Mouse (Mus musculus) forebrain, embryonic 16.5 days (tissue): ENCODE results near the gene Fibin. TPM values are rescaled to one million over a fixed set of nuclear protein-coding genes. Genes with fewer than 3 reads are reported as not detected.

Experiments
- ATAC-seq: fragments of 200-750 bp; cut with Nextera tagmentation; 2 replicates; pipeline ENCODE4 v1.8.0; 2017; ENCODE audit warnings: mild to moderate bottlenecking, moderate library complexity
- H3K27ac ChIP-seq: fragments of 300-500 bp; sonication (generic); 2 replicates; pipeline ENCODE4 v1.5.1; 2014; ENCODE audit warnings: low read length, control low read depth
- H3K27me3 ChIP-seq: fragments of 300-500 bp; sonication (generic); replicated peaks from 2 replicates; pipeline ENCODE4 v1.6.1; 2014; ENCODE audit warnings: low read length; ENCODE audit not compliant: control insufficient read depth, insufficient read depth
- H3K36me3 ChIP-seq: fragments of 300-500 bp; sonication (generic); 2 replicates; pipeline ENCODE4 v1.6.1; 2014; ENCODE audit not compliant: control insufficient read depth, insufficient read depth
- H3K4me1 ChIP-seq: fragments of 300-500 bp; sonication (generic); replicated peaks from 2 replicates; pipeline ENCODE4 v1.6.1; 2014; ENCODE audit warnings: low read length; ENCODE audit not compliant: control insufficient read depth, insufficient read depth
- H3K4me2 ChIP-seq: fragments of 300-500 bp; sonication (generic); 2 replicates; pipeline ENCODE4 v1.6.1; 2014; ENCODE audit warnings: mild to moderate bottlenecking, low read length, control low read depth
- H3K4me3 ChIP-seq: fragments of 300-500 bp; sonication (generic); replicated peaks from 2 replicates; pipeline ENCODE4 v1.5.1; 2014; ENCODE audit warnings: mild to moderate bottlenecking, low read length, control low read depth
- H3K9ac ChIP-seq: fragments of 300-500 bp; sonication (generic); replicated peaks from 2 replicates; pipeline ENCODE4 v1.6.1; 2014; ENCODE audit warnings: low read depth, low read length, control low read depth
- H3K9me3 ChIP-seq: fragments of 300-500 bp; sonication (generic); 2 replicates; pipeline ENCODE4 v1.6.1; 2016; ENCODE audit warnings: low read length; ENCODE audit not compliant: control insufficient read depth
- WGBS: fragments of 180-500 bp; shearing (Covaris S2); extraction: QIAGEN DNeasy Blood & Tissue Kit; methylation state at CpG from one replicate; pipeline ENCODE4 v1.1.7; 2014; 5-methylcytosine and 5-hydroxymethylcytosine counted together
- polyA plus RNA-seq: library from polyadenylated mRNA; unstranded; fragments of >200 nt; fragmentation: Nextera tagmentation; extraction: Ambion mirVana; gene quantifications from 2 replicates; pipeline ENCODE4 v1.2.1, GENCODE M21; 2015

Fibin gene
- polyA plus RNA-seq, 1 experiment from 2014 or later = 2.3 TPM

GRCm38 (mm10) chr2:110367382-110367887, 4.5 kb upstream of the Fibin start:
- H3K4me2 ChIP-seq = no peak overlapping the region
- H3K27me3 ChIP-seq = no peaks in the 10 kb centered on the region
- no peak overlapping the region for H3K9ac ChIP-seq
- H3K27ac ChIP-seq = no peak overlapping the region
- H3K4me1 ChIP-seq = peaks cover 1% of the 10 kb centered on the region
- 38% methylated on average over 1 of the region's 1 CpGs for WGBS
- no peak overlapping the region for H3K4me3 ChIP-seq
- no peaks in the 10 kb centered on the region for H3K9me3 ChIP-seq
- no peak for ATAC-seq
- no peaks in the 10 kb centered on the region for H3K36me3 ChIP-seq

- H3K4me1 ChIP-seq = peaks cover 4% of the 10 kb centered on the region
- H3K27me3 ChIP-seq = 0 out of 2 replicates have a peak, but pooled peaks cover 3% of the 10 kb centered on the region
- H3K36me3 ChIP-seq = no peaks in the 10 kb centered on the region
- no peak overlapping the region for H3K4me3 ChIP-seq
- no peak for ATAC-seq
- H3K27ac ChIP-seq = no peak overlapping the region
- no peak overlapping the region for H3K4me2 ChIP-seq
- no peaks in the 10 kb centered on the region for H3K9me3 ChIP-seq
- H3K9ac ChIP-seq = no peak overlapping the region
Observed at GRCm38 (mm10) chr2:110365401-110365800, 2.4 kb upstream of the Fibin start.

- no peak overlapping the region for H3K9ac ChIP-seq
- H3K36me3 ChIP-seq = no peaks in the 10 kb centered on the region
- H3K27ac ChIP-seq = no peak overlapping the region
- H3K4me2 ChIP-seq = no peak overlapping the region
- no peak for ATAC-seq
- no peak overlapping the region for H3K4me3 ChIP-seq
- H3K27me3 ChIP-seq = 0 out of 2 replicates have a peak, but pooled peaks cover 3% of the 10 kb centered on the region
- H3K4me1 ChIP-seq = peaks cover 4% of the 10 kb centered on the region
- WGBS = 80% methylated on average over 3 of the region's 3 CpGs
- no peaks in the 10 kb centered on the region for H3K9me3 ChIP-seq
Observed at GRCm38 (mm10) chr2:110363855-110364254, 872 bp upstream of the Fibin start.

DNA sequence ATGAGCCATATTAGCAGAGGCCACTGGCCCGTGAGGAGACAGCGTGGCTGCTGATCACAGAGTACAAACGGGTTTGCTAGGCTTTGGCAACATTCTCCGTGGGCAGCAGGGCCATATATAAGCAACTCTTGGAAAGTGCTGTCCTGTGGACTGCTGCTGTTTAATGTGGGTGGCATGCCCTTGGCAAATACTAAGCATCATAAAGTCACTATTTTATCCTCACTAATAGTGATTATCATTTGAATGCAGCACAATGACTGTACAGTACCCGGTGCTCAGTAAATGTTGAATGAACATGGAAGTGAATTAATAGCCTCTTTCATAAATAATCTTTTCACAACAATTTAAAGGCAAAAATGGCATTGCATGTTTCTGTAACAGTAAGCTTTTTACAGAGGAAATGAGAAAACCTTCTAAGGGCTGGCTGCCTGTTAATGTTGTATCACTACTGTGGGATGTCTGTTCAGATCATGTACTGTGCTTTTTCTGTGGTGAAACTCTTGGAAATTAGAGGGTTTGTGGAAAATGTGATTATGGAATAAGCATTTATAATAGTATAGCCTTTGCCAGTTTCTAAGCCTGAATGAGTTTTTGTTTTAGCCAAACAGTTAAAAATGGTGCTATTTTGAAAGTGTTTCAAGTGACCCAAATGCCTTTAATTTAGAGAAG, 9.5 kb downstream of the Fibin start:
- Histone ChIP-seq H3K4me3 (no peak overlapping the region), H3K4me1 (0 out of 2 replicates have a peak, but pooled peaks cover 2% of the 10 kb centered on the region), H3K27ac (no peak overlapping the region), H3K9me3 (no peaks in the 10 kb centered on the region), H3K4me2 (no peak overlapping the region), H3K27me3 (no peaks in the 10 kb centered on the region), H3K36me3 (no peaks in the 10 kb centered on the region), H3K9ac (no peak overlapping the region)
- 72% methylated on average over 5 of the region's 5 CpGs for WGBS
- no peak for ATAC-seq

DNA sequence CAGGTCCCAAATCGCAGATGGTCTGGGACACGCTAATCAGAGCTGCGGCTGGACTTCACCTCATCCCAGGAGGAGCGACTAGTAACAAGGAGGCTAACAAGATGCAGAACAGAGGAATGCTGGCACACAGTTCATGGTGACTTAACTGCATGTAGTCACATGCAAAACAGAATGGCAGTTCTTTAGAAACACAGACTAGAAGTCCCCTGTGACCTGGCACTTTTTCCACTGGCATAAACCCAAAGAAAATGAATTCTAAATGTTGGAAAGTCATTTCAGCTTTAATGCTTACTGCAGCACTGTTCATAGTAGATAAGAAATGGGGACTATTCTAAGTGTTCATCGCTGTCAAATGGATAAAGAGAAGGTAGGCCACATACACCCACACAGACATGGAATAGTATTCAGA, 11.1 kb downstream of the Fibin start:
- Histone ChIP-seq H3K4me1 (0 out of 2 replicates have a peak, but pooled peaks cover 2% of the 10 kb centered on the region), H3K9me3 (no peaks in the 10 kb centered on the region), H3K4me2 (no peak overlapping the region), H3K27ac (no peak overlapping the region), H3K4me3 (no peak overlapping the region), H3K27me3 (no peaks in the 10 kb centered on the region), H3K36me3 (no peaks in the 10 kb centered on the region), H3K9ac (no peak overlapping the region)
- ATAC-seq = peak; percentile 52
- 24% methylated on average over 5 of the region's 5 CpGs for WGBS

- Histone ChIP-seq H3K4me2 (no peak overlapping the region), H3K27ac (no peak overlapping the region), H3K4me1 (0 out of 2 replicates have a peak, but pooled peaks cover 2% of the 10 kb centered on the region), H3K27me3 (no peaks in the 10 kb centered on the region), H3K4me3 (no peak overlapping the region), H3K36me3 (no peaks in the 10 kb centered on the region), H3K9me3 (no peaks in the 10 kb centered on the region), H3K9ac (no peak overlapping the region)
- 50% methylated on average over 1 of the region's 1 CpGs for WGBS
- no peak for ATAC-seq
Observed at GRCm38 (mm10) chr2:110351406-110351805, 11.6 kb downstream of the Fibin start.

DNA sequence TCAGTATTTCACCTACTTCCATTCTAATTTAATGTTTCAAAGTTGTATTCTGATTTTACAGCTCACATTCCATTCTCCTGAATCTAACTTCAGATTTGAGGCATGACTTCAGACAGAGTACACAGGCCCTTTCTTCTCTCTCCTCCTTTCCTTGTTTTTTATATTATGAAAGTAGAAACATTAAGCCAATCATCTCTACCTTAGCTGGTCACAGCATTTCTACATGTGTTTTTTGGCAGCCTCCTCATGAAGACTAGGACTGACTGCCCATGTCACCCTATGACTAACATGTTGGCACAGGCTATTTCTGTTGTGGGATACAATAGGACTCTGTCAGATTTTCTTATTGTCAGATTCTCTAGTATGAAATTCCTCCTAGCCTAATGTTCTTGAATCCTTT, 34.0 kb downstream of the Fibin start:
- H3K9ac ChIP-seq = no peak overlapping the region
- no peaks in the 10 kb centered on the region for H3K9me3 ChIP-seq
- no peaks in the 10 kb centered on the region for H3K36me3 ChIP-seq
- no peak overlapping the region for H3K4me3 ChIP-seq
- H3K27ac ChIP-seq = no peak overlapping the region
- no peak overlapping the region for H3K4me2 ChIP-seq
- H3K4me1 ChIP-seq = no peaks in the 10 kb centered on the region
- no peak for ATAC-seq
- H3K27me3 ChIP-seq = no peaks in the 10 kb centered on the region

GRCm38 (mm10) chr2:110319949-110320348, 43.0 kb downstream of the Fibin start:
- Histone ChIP-seq H3K36me3 (no peaks in the 10 kb centered on the region), H3K9ac (no peak overlapping the region), H3K4me3 (no peak overlapping the region), H3K27ac (no peak overlapping the region), H3K4me1 (no peaks in the 10 kb centered on the region), H3K4me2 (no peak overlapping the region), H3K9me3 (no peaks in the 10 kb centered on the region), H3K27me3 (no peaks in the 10 kb centered on the region)
- 88% methylated on average over 4 of the region's 4 CpGs for WGBS
- ATAC-seq = no peak

GRCm38 (mm10) chr2:110319266-110319665, 43.7 kb downstream of the Fibin start:
- Histone ChIP-seq H3K27ac (no peak overlapping the region), H3K4me3 (no peak overlapping the region), H3K4me2 (no peak overlapping the region), H3K36me3 (no peaks in the 10 kb centered on the region), H3K27me3 (no peaks in the 10 kb centered on the region), H3K4me1 (no peaks in the 10 kb centered on the region), H3K9ac (no peak overlapping the region), H3K9me3 (no peaks in the 10 kb centered on the region)
- no peak for ATAC-seq
- 88% methylated on average over 1 of the region's 1 CpGs for WGBS

GRCm38 (mm10) chr2:110318719-110319118, 44.3 kb downstream of the Fibin start:
- no peaks in the 10 kb centered on the region for H3K36me3 ChIP-seq
- no peak overlapping the region for H3K9ac ChIP-seq
- H3K27me3 ChIP-seq = no peaks in the 10 kb centered on the region
- no peaks in the 10 kb centered on the region for H3K9me3 ChIP-seq
- no peak for ATAC-seq
- no peak overlapping the region for H3K4me2 ChIP-seq
- no peak overlapping the region for H3K27ac ChIP-seq
- no peaks in the 10 kb centered on the region for H3K4me1 ChIP-seq
- H3K4me3 ChIP-seq = no peak overlapping the region
- 92% methylated on average over 1 of the region's 1 CpGs for WGBS
